Mouse (Mus musculus): ENCODE data around the gene Gm20388. TPM values are rescaled to one million over a fixed set of nuclear protein-coding genes. Genes with fewer than 3 reads are reported as not detected.
A peak's percentile ranks its signal among the peaks of the same experiment; 100 is the strongest.

Gene Gm20388
- polyA plus RNA-seq, 1 experiment from 2014 or later: not detected

GRCm38 (mm10) chr8:121093496-121093895 is 1182.9 kb downstream of the Gm20388 start:
- WGBS: 72% methylated on average over 6 of the region's 6 CpGs
- Histone ChIP-seq H3K4me2 (ENCODE audit: low read depth, severe bottlenecking) (no peak overlapping the region), H3K36me3 (ENCODE audit: control insufficient read depth, insufficient read depth, low read length) (peaks cover 11% of the 10 kb centered on the region), H3K27me3 (ENCODE audit: control insufficient read depth, insufficient read depth, low read length) (peaks cover 48% of the 10 kb centered on the region), H3K4me3 (ENCODE audit: low read depth, low read length) (no peak overlapping the region), H3K9ac (ENCODE audit: low read length) (no peak overlapping the region), H3K9me3 (ENCODE audit: control insufficient read depth, low read length) (no peaks in the 10 kb centered on the region), H3K27ac (replicated peaks; ENCODE audit: low read depth, low read length) (no peak overlapping the region), H3K4me1 (ENCODE audit: control insufficient read depth, insufficient read depth, low read length) (0 out of 2 replicates have a peak, but pooled peaks cover 2% of the 10 kb centered on the region)
- DNase-seq (ENCODE audit: low spot score) (peak; percentile 24), ATAC-seq (ENCODE audit: insufficient number of reproducible peaks, low FRiP score, low TSS enrichment, low read depth) (no peak)

GRCm38 (mm10) chr8:121104049-121104818 is 1193.6 kb downstream of the Gm20388 start:
- Histone ChIP-seq H3K36me3 (ENCODE audit: control insufficient read depth, insufficient read depth, low read length) (peaks cover 20% of the 10 kb centered on the region), H3K9me3 (ENCODE audit: control insufficient read depth, low read length) (no peaks in the 10 kb centered on the region), H3K4me1 (ENCODE audit: control insufficient read depth, insufficient read depth, low read length) (peaks cover 6% of the 10 kb centered on the region), H3K4me3 (ENCODE audit: low read depth, low read length) (no peak overlapping the region), H3K27ac (replicated peaks; ENCODE audit: low read depth, low read length) (no peak overlapping the region), H3K4me2 (ENCODE audit: low read depth, severe bottlenecking) (no peak overlapping the region), H3K27me3 (ENCODE audit: control insufficient read depth, insufficient read depth, low read length) (no peaks in the 10 kb centered on the region), H3K9ac (ENCODE audit: low read length) (no peak overlapping the region)
- 49% methylated on average over 17 of the region's 17 CpGs for WGBS
- ATAC-seq (ENCODE audit: insufficient number of reproducible peaks, low FRiP score, low TSS enrichment, low read depth): no peak; the same call in 1 of the 2 replicates
- peak; percentile 93 for DNase-seq (ENCODE audit: low spot score)

GRCm38 (mm10) chr8:121107668-121108656 is 1197.3 kb downstream of the Gm20388 start, which contains the start of gene Mthfsd:
Gene Mthfsd (minus strand): TSS chr8:121108392.
- peak; percentile 84 for ATAC-seq (ENCODE audit: insufficient number of reproducible peaks, low FRiP score, low TSS enrichment, low read depth)
- H3K9me3 ChIP-seq (ENCODE audit: control insufficient read depth, low read length): no peaks in the 10 kb centered on the region
- H3K27ac ChIP-seq (replicated peaks; ENCODE audit: low read depth, low read length): no peak within 1 kb of the TSS
- peak; percentile 99 for DNase-seq (ENCODE audit: low spot score)
- peaks cover 6% of the 10 kb centered on the region for H3K4me1 ChIP-seq (ENCODE audit: control insufficient read depth, insufficient read depth, low read length)
- 2% methylated on average over 75 of the region's 75 CpGs for WGBS
- H3K27me3 ChIP-seq (ENCODE audit: control insufficient read depth, insufficient read depth, low read length): no peaks in the 10 kb centered on the region
- peak within 1 kb of the TSS; percentile 72 for H3K4me2 ChIP-seq (ENCODE audit: low read depth, severe bottlenecking)
- peaks cover 4% of the 10 kb centered on the region; the same call in 1 of the 2 replicates for H3K36me3 ChIP-seq (ENCODE audit: control insufficient read depth, insufficient read depth, low read length)
- H3K9ac ChIP-seq (ENCODE audit: low read length): peak within 1 kb of the TSS; percentile 82
- peak within 1 kb of the TSS; percentile 74 for H3K4me3 ChIP-seq (ENCODE audit: low read depth, low read length)

GRCm38 (mm10) chr8:121108657-121109056 is 1198.0 kb downstream of the Gm20388 start:
- peak overlapping the region; percentile 82 for H3K9ac ChIP-seq (ENCODE audit: low read length)
- ATAC-seq (ENCODE audit: insufficient number of reproducible peaks, low FRiP score, low TSS enrichment, low read depth) (no peak), DNase-seq (ENCODE audit: low spot score) (no peak)
- no peaks in the 10 kb centered on the region for H3K9me3 ChIP-seq (ENCODE audit: control insufficient read depth, low read length)
- H3K4me3 ChIP-seq (ENCODE audit: low read depth, low read length): peak overlapping the region; percentile 74
- 0 out of 2 replicates have a peak, but pooled peaks cover 1% of the 10 kb centered on the region for H3K27me3 ChIP-seq (ENCODE audit: control insufficient read depth, insufficient read depth, low read length)
- 14% methylated on average over 5 of the region's 5 CpGs for WGBS
- peaks cover 6% of the 10 kb centered on the region for H3K4me1 ChIP-seq (ENCODE audit: control insufficient read depth, insufficient read depth, low read length)
- H3K36me3 ChIP-seq (ENCODE audit: control insufficient read depth, insufficient read depth, low read length): peaks cover 3% of the 10 kb centered on the region; the same call in 1 of the 2 replicates
- peak overlapping the region; percentile 72 for H3K4me2 ChIP-seq (ENCODE audit: low read depth, severe bottlenecking)
- H3K27ac ChIP-seq (replicated peaks; ENCODE audit: low read depth, low read length): no peak overlapping the region

GRCm38 (mm10) chr8:121111145-121111907 is 1200.7 kb downstream of the Gm20388 start:
- Histone ChIP-seq H3K27ac (replicated peaks; ENCODE audit: low read depth, low read length) (no peak overlapping the region), H3K4me1 (ENCODE audit: control insufficient read depth, insufficient read depth, low read length) (peaks cover 13% of the 10 kb centered on the region), H3K4me2 (ENCODE audit: low read depth, severe bottlenecking) (no peak overlapping the region), H3K9ac (ENCODE audit: low read length) (no peak overlapping the region), H3K4me3 (ENCODE audit: low read depth, low read length) (no peak overlapping the region), H3K36me3 (ENCODE audit: control insufficient read depth, insufficient read depth, low read length) (no peaks in the 10 kb centered on the region), H3K27me3 (ENCODE audit: control insufficient read depth, insufficient read depth, low read length) (peaks cover 20% of the 10 kb centered on the region), H3K9me3 (ENCODE audit: control insufficient read depth, low read length) (no peaks in the 10 kb centered on the region)
- ATAC-seq (ENCODE audit: insufficient number of reproducible peaks, low FRiP score, low TSS enrichment, low read depth) (no peak), DNase-seq (ENCODE audit: low spot score) (no peak)
- 57% methylated on average over 7 of the region's 7 CpGs for WGBS

GRCm38 (mm10) chr8:121113261-121113660 is 1202.6 kb downstream of the Gm20388 start:
- Histone ChIP-seq H3K36me3 (ENCODE audit: control insufficient read depth, insufficient read depth, low read length) (no peaks in the 10 kb centered on the region), H3K4me3 (ENCODE audit: low read depth, low read length) (no peak overlapping the region), H3K9ac (ENCODE audit: low read length) (no peak overlapping the region), H3K27ac (replicated peaks; ENCODE audit: low read depth, low read length) (no peak overlapping the region), H3K27me3 (ENCODE audit: control insufficient read depth, insufficient read depth, low read length) (peaks cover 39% of the 10 kb centered on the region), H3K4me1 (ENCODE audit: control insufficient read depth, insufficient read depth, low read length) (peaks cover 21% of the 10 kb centered on the region), H3K4me2 (ENCODE audit: low read depth, severe bottlenecking) (peak overlapping the region; percentile 11; the same call in 1 of the 2 replicates), H3K9me3 (ENCODE audit: control insufficient read depth, low read length) (no peaks in the 10 kb centered on the region)
- DNase-seq (ENCODE audit: low spot score): peak; percentile 99
- 1% methylated on average over 21 of the region's 21 CpGs for WGBS
- peak; percentile 48; the same call in 1 of the 2 replicates for ATAC-seq (ENCODE audit: insufficient number of reproducible peaks, low FRiP score, low TSS enrichment, low read depth)

GRCm38 (mm10) chr8:121115136-121115535 is 1204.5 kb downstream of the Gm20388 start:
- ATAC-seq (ENCODE audit: insufficient number of reproducible peaks, low FRiP score, low TSS enrichment, low read depth) (no peak), DNase-seq (ENCODE audit: low spot score) (peak; percentile 64)
- no peaks in the 10 kb centered on the region for H3K36me3 ChIP-seq (ENCODE audit: control insufficient read depth, insufficient read depth, low read length)
- H3K4me3 ChIP-seq (ENCODE audit: low read depth, low read length): no peak overlapping the region
- peaks cover 53% of the 10 kb centered on the region for H3K27me3 ChIP-seq (ENCODE audit: control insufficient read depth, insufficient read depth, low read length)
- 1% methylated on average over 25 of the region's 25 CpGs for WGBS
- no peak overlapping the region for H3K27ac ChIP-seq (replicated peaks; ENCODE audit: low read depth, low read length)
- no peak overlapping the region for H3K9ac ChIP-seq (ENCODE audit: low read length)
- peaks cover 28% of the 10 kb centered on the region for H3K4me1 ChIP-seq (ENCODE audit: control insufficient read depth, insufficient read depth, low read length)
- H3K4me2 ChIP-seq (ENCODE audit: low read depth, severe bottlenecking): peak overlapping the region; percentile 15; the same call in 1 of the 2 replicates
- no peaks in the 10 kb centered on the region for H3K9me3 ChIP-seq (ENCODE audit: control insufficient read depth, low read length)
